Mouse (Mus musculus) ES-E14 (cell line): Measurements from ENCODE around the gene Brat1. TPM values are rescaled to one million over a fixed set of nuclear protein-coding genes. Genes with fewer than 3 reads are reported as not detected.

ENCODE experiments used
- DNase-seq: peaks from one replicate; pipeline ENCODE4 v3.0.0-alpha.2; 2013; ENCODE audit warnings: low read depth, low spot score
- H3K27ac ChIP-seq: 2 replicates; pipeline ENCODE4 v1.5.1; 2012; ENCODE audit warnings: low read depth, mild to moderate bottlenecking, low read length, moderate library complexity, mixed read lengths; ENCODE audit not compliant: poor library complexity, insufficient read depth, severe bottlenecking
- H3K36me3 ChIP-seq: 2 replicates; pipeline ENCODE4 v1.6.1; 2012; ENCODE audit warnings: mild to moderate bottlenecking, low read length, moderate library complexity, mixed read lengths; ENCODE audit not compliant: control insufficient read depth, poor library complexity, insufficient read depth, severe bottlenecking
- H3K4me1 ChIP-seq, 2 experiments: fragments of 150-350 bp in 1 of 2; sonication (generic) in 1 of 2; 2 replicates each; pipeline ENCODE4 v1.6.1; 2012; ENCODE audit warnings: low read length in 2 of 2, mild to moderate bottlenecking in 1 of 2, mixed read lengths in 1 of 2; ENCODE audit not compliant: control insufficient read depth in 2 of 2, insufficient read depth in 2 of 2, poor library complexity in 1 of 2
- H3K4me3 ChIP-seq, 2 experiments: fragments of 150-350 bp in 1 of 2; sonication (generic) in 1 of 2; 2 replicates each; pipeline ENCODE4 v1.5.1; 2012; ENCODE audit warnings: low read length in 2 of 2, low read depth in 1 of 2, mild to moderate bottlenecking in 1 of 2, mixed read lengths in 1 of 2; ENCODE audit not compliant: insufficient read depth in 1 of 2, poor library complexity in 1 of 2, severe bottlenecking in 1 of 2
- H3K9ac ChIP-seq: 2 replicates; pipeline ENCODE4 v1.6.1; 2012; ENCODE audit warnings: low read depth, mild to moderate bottlenecking, low read length, mixed read lengths; ENCODE audit not compliant: poor library complexity, insufficient read depth, severe bottlenecking
- H3K9me3 ChIP-seq: fragments of 150-350 bp; sonication (generic); 2 replicates; pipeline ENCODE4 v1.6.1; 2012; ENCODE audit warnings: low read depth, mild to moderate bottlenecking, low read length; ENCODE audit not compliant: control insufficient read depth, insufficient read depth
- CHD2 ChIP-seq: IDR thresholded peaks from 2 replicates; pipeline ENCODE4 v1.6.1; 2014; ENCODE audit warnings: mild to moderate bottlenecking, low read depth, low read length, inconsistent platforms
- HCFC1 ChIP-seq: IDR thresholded peaks from 2 replicates; pipeline ENCODE4 v1.6.1; 2012; ENCODE audit warnings: low read length, inconsistent platforms, borderline replicate concordance; ENCODE audit not compliant: insufficient read depth
- MAFK ChIP-seq: IDR thresholded peaks from 2 replicates; pipeline ENCODE4 v1.6.1; 2014; ENCODE audit warnings: mild to moderate bottlenecking, low read depth, low read length, inconsistent platforms; ENCODE audit not compliant: insufficient read depth
- ZC3H11A ChIP-seq: IDR thresholded peaks from 2 replicates; pipeline ENCODE4 v1.6.1; 2012; ENCODE audit warnings: low read depth, mild to moderate bottlenecking, inconsistent platforms, low read length, borderline replicate concordance
- ZNF384 ChIP-seq: IDR thresholded peaks from 2 replicates; pipeline ENCODE4 v1.6.1; 2012; ENCODE audit warnings: low read depth, low read length, inconsistent platforms
- in situ Hi-C, 2 experiments: fragments of 600-800 bp; cut with MboI; formaldehyde crosslinking; loops; one replicate each; pipeline ENCODE4 v1.15.1; 2025; ENCODE audit warnings: low sequenced_read_pairs in 2 of 2, inconsistent platforms in 1 of 2; ENCODE audit not compliant: unreplicated experiment in 2 of 2
- total RNA-seq: library from RNA; depleted of rRNA; stranded (reverse); fragments of 300-350 nt; gene quantifications from 2 replicates; pipeline ENCODE4 v1.2.3, GENCODE M21; 2012

Brat1 gene
- total RNA-seq, 1 experiment: 19.4 TPM

- H3K36me3 ChIP-seq: no peaks in the 10 kb centered on the region
- TF ChIP-seq CHD2 (no peak), HCFC1 (no peak), MAFK (no peak), ZC3H11A (no peak), ZNF384 (no peak)
- H3K4me3 ChIP-seq: peak overlapping the region; percentile 63 to 75
- H3K27ac ChIP-seq: no peak overlapping the region
- H3K9ac ChIP-seq: peak overlapping the region; percentile 65
- no peak for DNase-seq
- in situ Hi-C loops: no loop called here
- peaks cover 0 to 6% of the 10 kb centered on the region in 2 experiments; a peak in 1 of 4 replicates for H3K4me1 ChIP-seq
- no peaks in the 10 kb centered on the region for H3K9me3 ChIP-seq
Observed at GRCm38 (mm10) chr5:140735297-140735696, 30.5 kb downstream of the Brat1 start.

- H3K9me3 ChIP-seq: no peaks in the 10 kb centered on the region
- in situ Hi-C loops: no loop called here
- DNase-seq: no peak
- no peak overlapping the region for H3K27ac ChIP-seq
- H3K36me3 ChIP-seq: no peaks in the 10 kb centered on the region
- H3K4me3 ChIP-seq: peak overlapping the region; percentile 63 to 75
- H3K4me1 ChIP-seq: peaks cover 0 to 6% of the 10 kb centered on the region in 2 experiments; a peak in 1 of 4 replicates
- TF ChIP-seq CHD2 (no peak), ZNF384 (no peak), MAFK (no peak), ZC3H11A (no peak)
- H3K9ac ChIP-seq: 0 out of 2 replicates have a peak overlapping the region, but pooled peaks have one; percentile 65
Observed at GRCm38 (mm10) chr5:140736166-140736565, 31.4 kb downstream of the Brat1 start.

- Histone ChIP-seq H3K9me3 (no peaks in the 10 kb centered on the region), H3K9ac (no peak overlapping the region), H3K4me1 (peaks cover 0 to 6% of the 10 kb centered on the region in 2 experiments; a peak in 2 of 4 replicates), H3K27ac (no peak overlapping the region), H3K36me3 (no peaks in the 10 kb centered on the region), H3K4me3 (no peak overlapping the region)
- TF ChIP-seq MAFK (no peak), ZC3H11A (no peak), HCFC1 (no peak), CHD2 (no peak), ZNF384 (no peak)
- no peak for DNase-seq
- in situ Hi-C loops: no loop called here
Observed at GRCm38 (mm10) chr5:140739813-140740212, 35.0 kb downstream of the Brat1 start.

GRCm38 (mm10) chr5:140741040-140741439, 36.2 kb downstream of the Brat1 start:
- Histone ChIP-seq H3K36me3 (no peaks in the 10 kb centered on the region), H3K4me3 (no peak overlapping the region), H3K4me1 (peaks cover 0 to 6% of the 10 kb centered on the region in 2 experiments; a peak in 2 of 4 replicates), H3K9me3 (no peaks in the 10 kb centered on the region), H3K9ac (no peak overlapping the region), H3K27ac (no peak overlapping the region)
- in situ Hi-C loops: no loop called here
- TF ChIP-seq MAFK (no peak), ZC3H11A (no peak), ZNF384 (no peak), CHD2 (no peak), HCFC1 (no peak)
- no peak for DNase-seq

- H3K4me3 ChIP-seq: no peak overlapping the region
- no peak overlapping the region for H3K27ac ChIP-seq
- no peaks in the 10 kb centered on the region for H3K36me3 ChIP-seq
- no peak overlapping the region for H3K9ac ChIP-seq
- H3K4me1 ChIP-seq: peaks cover 0 to 6% of the 10 kb centered on the region in 2 experiments; a peak in 2 of 4 replicates
- TF ChIP-seq MAFK: no peak
- no peak for TF ChIP-seq HCFC1
- no peak for TF ChIP-seq ZNF384
- TF ChIP-seq ZC3H11A: no peak
- DNase-seq: no peak
- in situ Hi-C loops: no loop called here
- no peaks in the 10 kb centered on the region for H3K9me3 ChIP-seq
Observed at GRCm38 (mm10) chr5:140741877-140742276, 37.1 kb downstream of the Brat1 start.
